Mouse (Mus musculus) intestine, embryonic 14.5 days (tissue): ENCODE data around the gene Ttll13. TPM values are rescaled to one million over a fixed set of nuclear protein-coding genes. Genes with fewer than 3 reads are reported as not detected.

Source experiments
- ATAC-seq: fragments of 200-750 bp; cut with Nextera tagmentation; replicated peaks from 2 replicates; pipeline ENCODE4 v1.8.0; 2017; ENCODE audit warnings: low read depth, moderate number of reproducible peaks, moderate TSS enrichment, moderate library complexity; ENCODE audit not compliant: low FRiP score, low TSS enrichment
- DNase-seq: peaks from one replicate; pipeline ENCODE4 v3.0.0-alpha.2; 2018; ENCODE audit warnings: low spot score
- H3K27ac ChIP-seq: fragments of 300-500 bp; sonication (generic); 2 replicates; pipeline ENCODE4 v1.5.1; 2014; ENCODE audit warnings: low read depth, mild to moderate bottlenecking, control low read depth
- H3K27me3 ChIP-seq: fragments of 300-500 bp; sonication (generic); replicated peaks from 2 replicates; pipeline ENCODE4 v1.6.1; 2014; ENCODE audit warnings: low read length, control low read depth; ENCODE audit not compliant: control insufficient read depth, insufficient read depth
- H3K36me3 ChIP-seq: fragments of 300-500 bp; sonication (generic); 2 replicates; pipeline ENCODE4 v1.6.1; 2014; ENCODE audit warnings: low read length, control low read depth; ENCODE audit not compliant: control insufficient read depth, insufficient read depth
- H3K4me1 ChIP-seq: fragments of 300-500 bp; sonication (generic); replicated peaks from 2 replicates; pipeline ENCODE4 v1.6.1; 2014; ENCODE audit warnings: low read length, control low read depth, mixed read lengths; ENCODE audit not compliant: control insufficient read depth, insufficient read depth
- H3K4me2 ChIP-seq: fragments of 300-500 bp; sonication (generic); 2 replicates; pipeline ENCODE4 v1.6.1; 2014; ENCODE audit warnings: low read length
- H3K4me3 ChIP-seq: fragments of 300-500 bp; sonication (generic); 2 replicates; pipeline ENCODE4 v1.5.1; 2014; ENCODE audit warnings: low read depth, low read length, control low read depth, mixed read lengths
- H3K9ac ChIP-seq: fragments of 300-500 bp; sonication (generic); 2 replicates; pipeline ENCODE4 v1.6.1; 2014; ENCODE audit warnings: mild to moderate bottlenecking, low read length
- H3K9me3 ChIP-seq: fragments of 300-500 bp; sonication (generic); 2 replicates; pipeline ENCODE4 v1.6.1; 2016; ENCODE audit warnings: low read length, control low read depth; ENCODE audit not compliant: control insufficient read depth
- WGBS: fragments of 180-500 bp; shearing (Covaris S2); extraction: QIAGEN DNeasy Blood & Tissue Kit; methylation state at CpG from one replicate; pipeline ENCODE4 v1.1.7; 2014; 5-methylcytosine and 5-hydroxymethylcytosine counted together
- polyA plus RNA-seq: library from polyadenylated mRNA; unstranded; fragments of >200 nt; fragmentation: Nextera tagmentation; extraction: Ambion mirVana; gene quantifications from 2 replicates; pipeline ENCODE4 v1.2.1, GENCODE M21; 2014

Gene Ttll13
- polyA plus RNA-seq, 1 experiment from 2014 or later = 0.66 TPM

DNA sequence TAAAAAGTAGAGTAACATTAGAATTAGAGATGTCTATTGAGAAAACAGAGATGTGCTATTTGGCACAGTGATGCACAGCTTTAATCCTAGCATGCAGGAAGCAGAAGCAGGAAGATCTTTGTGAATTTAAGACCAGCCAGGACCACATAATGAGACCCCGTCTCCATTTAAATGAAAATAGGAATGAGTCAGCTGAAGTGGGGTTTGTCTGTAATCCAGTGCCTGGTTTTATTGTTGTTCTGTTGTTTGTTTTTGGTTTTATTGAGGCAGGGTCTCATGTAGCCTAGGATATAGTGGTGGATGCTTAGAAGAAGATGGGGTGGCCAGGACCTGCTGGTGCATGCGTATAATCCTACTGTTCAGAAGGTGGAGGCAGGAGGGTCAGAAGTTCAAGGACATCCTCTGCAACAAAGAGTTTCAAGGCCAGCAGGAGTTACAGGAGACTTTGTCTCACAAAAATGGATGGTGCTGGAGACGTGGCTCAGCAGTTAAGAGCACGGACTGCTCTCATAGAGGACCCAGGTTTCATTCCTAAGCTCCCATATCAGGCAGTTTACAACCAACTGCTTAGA, 24.9 kb upstream of the Ttll13 start:
- Histone ChIP-seq H3K4me2 (no peak overlapping the region), H3K4me3 (no peak overlapping the region), H3K27ac (no peak overlapping the region), H3K9ac (no peak overlapping the region), H3K9me3 (no peaks in the 10 kb centered on the region), H3K4me1 (no peaks in the 10 kb centered on the region), H3K27me3 (no peaks in the 10 kb centered on the region), H3K36me3 (peaks cover 82% of the 10 kb centered on the region)
- WGBS = 79% methylated on average over 4 of the region's 4 CpGs
- DNase-seq (no peak), ATAC-seq (no peak)

DNA sequence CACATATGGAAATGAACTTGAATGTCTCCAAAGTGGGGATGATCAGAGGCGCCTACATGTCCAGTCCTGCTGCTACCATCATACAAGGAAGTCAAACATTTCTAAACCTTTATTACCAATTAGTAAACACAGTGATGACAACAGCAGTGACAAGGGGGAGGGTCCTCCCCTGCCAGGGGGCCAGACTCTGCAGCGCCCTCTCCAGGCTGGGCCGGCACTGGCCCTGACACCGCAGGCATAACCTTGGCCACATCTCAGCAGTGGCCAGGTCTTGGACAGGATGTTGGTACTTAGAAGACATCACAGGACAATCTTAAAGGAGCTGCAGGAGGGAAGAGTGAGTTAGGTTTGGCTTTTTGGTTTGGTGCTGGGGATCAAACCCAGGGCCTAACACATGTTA, 19.1 kb upstream of the Ttll13 start:
- DNase-seq = no peak
- Histone ChIP-seq H3K9ac (no peak overlapping the region), H3K4me1 (peaks cover 7% of the 10 kb centered on the region; the same call in 1 of the 2 replicates), H3K4me3 (no peak overlapping the region), H3K36me3 (peaks cover 51% of the 10 kb centered on the region), H3K27me3 (no peaks in the 10 kb centered on the region), H3K27ac (no peak overlapping the region), H3K4me2 (no peak overlapping the region), H3K9me3 (no peaks in the 10 kb centered on the region)
- no peak for ATAC-seq
- 95% methylated on average over 4 of the region's 4 CpGs for WGBS

DNA sequence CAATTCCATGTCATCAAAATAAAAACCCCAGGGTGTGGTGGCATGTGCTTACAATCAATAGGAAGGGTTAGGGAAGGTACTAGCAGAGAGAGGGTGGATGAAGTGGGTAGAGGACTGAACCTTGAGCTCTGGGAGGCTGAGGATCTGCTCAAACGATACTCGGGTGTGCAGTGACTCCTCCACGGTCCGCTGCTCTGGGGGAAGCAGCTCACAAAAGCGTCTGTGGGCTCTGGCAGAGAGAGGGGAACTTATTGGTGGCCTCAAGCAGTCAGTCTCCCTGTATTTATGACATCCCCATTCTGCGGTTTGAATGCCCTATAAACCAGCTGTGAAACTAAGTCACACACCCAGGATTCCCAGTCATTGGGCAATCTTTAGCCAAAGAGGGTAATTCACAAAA, 16.0 kb upstream of the Ttll13 start:
- H3K36me3 ChIP-seq = peaks cover 27% of the 10 kb centered on the region
- WGBS = 71% methylated on average over 6 of the region's 6 CpGs
- H3K4me3 ChIP-seq = no peak overlapping the region
- H3K9ac ChIP-seq = no peak overlapping the region
- no peak overlapping the region for H3K27ac ChIP-seq
- peaks cover 12% of the 10 kb centered on the region; the same call in 1 of the 2 replicates for H3K4me1 ChIP-seq
- H3K9me3 ChIP-seq = no peaks in the 10 kb centered on the region
- no peak overlapping the region for H3K4me2 ChIP-seq
- ATAC-seq (no peak), DNase-seq (no peak)
- no peaks in the 10 kb centered on the region for H3K27me3 ChIP-seq

DNA sequence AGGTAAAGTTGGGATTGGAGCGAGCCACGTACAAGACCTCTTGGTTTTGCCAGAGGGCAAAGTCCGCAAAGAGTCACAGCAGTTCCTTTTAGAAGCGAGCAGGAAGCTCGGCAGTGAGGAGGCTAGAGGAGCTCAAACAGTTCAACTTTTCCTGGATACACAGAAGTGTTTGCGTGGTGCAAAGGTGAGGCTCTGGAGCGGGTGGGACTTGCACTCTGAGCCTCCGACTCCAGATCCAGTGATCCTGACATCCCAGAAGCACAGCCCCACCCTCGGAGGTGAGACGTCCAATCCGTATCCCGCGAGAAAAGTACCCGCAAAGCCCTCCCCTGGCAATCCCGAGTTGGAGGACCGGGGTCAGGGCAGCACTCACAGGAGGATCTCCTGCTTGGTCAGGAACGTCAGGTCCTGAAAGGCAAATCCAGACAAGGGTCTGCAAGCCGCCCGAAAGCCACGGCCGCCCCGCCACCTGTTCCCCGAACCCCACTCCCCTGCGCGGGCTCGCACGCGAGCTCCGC, 14.1 kb upstream of the Ttll13 start:
- no peaks in the 10 kb centered on the region for H3K9me3 ChIP-seq
- H3K4me3 ChIP-seq = peak overlapping the region; percentile 66
- DNase-seq = no peak
- peaks cover 11% of the 10 kb centered on the region for H3K36me3 ChIP-seq
- peaks cover 12% of the 10 kb centered on the region; the same call in 1 of the 2 replicates for H3K4me1 ChIP-seq
- peak overlapping the region; percentile 85 for H3K4me2 ChIP-seq
- H3K27me3 ChIP-seq = no peaks in the 10 kb centered on the region
- peak overlapping the region; percentile 61 for H3K27ac ChIP-seq
- ATAC-seq = peak; percentile 54
- WGBS = under 1% methylated on average over 29 of the region's 29 CpGs
- H3K9ac ChIP-seq = peak overlapping the region; percentile 49

DNA sequence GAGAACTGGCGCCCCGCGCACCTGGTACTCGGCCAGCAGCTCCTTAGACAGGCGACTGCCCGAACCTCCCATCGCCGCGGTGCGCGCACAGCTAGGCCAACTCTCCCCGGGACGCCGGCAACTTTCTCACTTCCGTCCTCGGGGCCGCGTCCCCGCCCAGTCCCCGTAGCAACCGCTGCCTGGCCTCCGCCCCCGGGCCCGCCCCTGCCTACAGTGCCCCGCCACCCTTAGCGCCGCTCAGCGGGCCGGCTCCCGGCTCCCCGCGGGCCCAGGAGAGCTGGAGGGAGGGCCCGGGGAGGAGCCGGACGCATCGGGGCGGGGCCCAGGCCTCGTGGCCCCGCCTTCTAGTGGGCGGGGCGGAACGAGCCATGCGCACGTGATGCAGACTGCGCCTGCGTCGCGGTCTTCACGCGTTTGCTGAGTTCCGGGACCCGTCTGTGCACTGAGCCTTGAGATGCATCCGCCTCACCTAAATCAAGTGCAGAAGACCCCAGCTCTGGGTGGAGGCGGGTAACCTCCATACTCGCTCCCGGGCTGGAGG, 13.6 kb upstream of the Ttll13 start, which contains the start of the genes Cib1 and Gdpgp1:
Gene Cib1 (minus strand): TSS at position 325 of the 541 bp plus-strand sequence.
Gene Gdpgp1 (plus strand): TSS at position 377 of the 541 bp plus-strand sequence.
- H3K27ac ChIP-seq = peak within 1 kb of the TSS; percentile 61
- H3K4me1 ChIP-seq = peaks cover 12% of the 10 kb centered on the region; the same call in 1 of the 2 replicates
- H3K4me3 ChIP-seq = peak within 1 kb of the TSS; percentile 66
- ATAC-seq (peak; percentile 98), DNase-seq (peak; percentile 98)
- whole genome bisulfite sequencing = under 1% methylated on average over 47 of the region's 56 CpGs
- no peaks in the 10 kb centered on the region for H3K27me3 ChIP-seq
- peak within 1 kb of the TSS; percentile 85 for H3K4me2 ChIP-seq
- peak within 1 kb of the TSS; percentile 61 for H3K9ac ChIP-seq
- no peaks in the 10 kb centered on the region for H3K9me3 ChIP-seq
- peaks cover 6% of the 10 kb centered on the region for H3K36me3 ChIP-seq

DNA sequence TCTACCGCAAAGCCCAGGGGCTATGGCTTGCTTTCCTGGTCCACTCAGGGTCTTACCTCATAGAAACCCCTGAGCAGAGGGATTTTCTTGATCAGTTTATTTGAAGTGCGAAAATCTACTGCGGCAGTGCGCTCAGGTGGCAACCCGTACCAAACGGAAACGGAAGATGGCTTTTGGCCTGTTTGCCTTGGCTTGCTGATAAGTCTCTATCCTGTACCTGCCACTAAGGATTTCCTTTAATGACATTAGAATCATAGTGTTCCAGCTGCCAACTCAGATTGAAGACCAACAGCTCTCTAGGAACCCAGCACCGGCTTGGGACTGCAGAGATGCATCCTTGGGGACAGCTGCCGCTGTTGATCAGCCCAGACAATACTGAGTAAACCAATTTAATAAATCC, 12.4 kb upstream of the Ttll13 start:
- Histone ChIP-seq H3K4me1 (peaks cover 12% of the 10 kb centered on the region; the same call in 1 of the 2 replicates), H3K27ac (no peak overlapping the region), H3K4me2 (peak overlapping the region; percentile 85), H3K4me3 (peak overlapping the region; percentile 8; the same call in 1 of the 2 replicates), H3K9me3 (no peaks in the 10 kb centered on the region), H3K27me3 (no peaks in the 10 kb centered on the region), H3K36me3 (peaks cover 6% of the 10 kb centered on the region), H3K9ac (0 out of 2 replicates have a peak overlapping the region, but pooled peaks have one; percentile 10)
- ATAC-seq = no peak
- no peak for DNase-seq
- WGBS = 69% methylated on average over 9 of the region's 9 CpGs

DNA sequence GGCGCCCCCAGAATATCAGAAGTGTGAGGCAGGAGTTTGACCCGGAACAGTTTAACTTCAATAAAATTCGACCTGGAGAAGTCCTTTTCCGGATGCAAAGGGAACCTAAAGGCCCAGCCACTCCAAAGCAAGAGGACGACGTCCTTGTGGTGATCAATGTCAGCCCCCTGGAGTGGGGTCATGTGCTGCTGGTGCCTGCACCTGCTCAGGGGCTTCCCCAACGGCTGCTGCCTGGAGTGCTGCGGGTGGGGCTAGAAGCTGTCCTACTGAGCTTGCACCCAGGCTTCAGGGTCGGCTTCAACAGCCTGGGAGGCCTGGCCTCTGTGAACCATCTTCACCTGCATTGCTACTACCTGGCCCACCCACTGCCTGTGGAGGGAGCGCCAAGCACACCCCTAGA, 7.6 kb upstream of the Ttll13 start:
- H3K36me3 ChIP-seq = peaks cover 13% of the 10 kb centered on the region
- no peak overlapping the region for H3K4me2 ChIP-seq
- H3K27me3 ChIP-seq = no peaks in the 10 kb centered on the region
- peaks cover 7% of the 10 kb centered on the region; the same call in 1 of the 2 replicates for H3K4me1 ChIP-seq
- 91% methylated on average over 10 of the region's 10 CpGs for WGBS
- H3K27ac ChIP-seq = no peak overlapping the region
- no peak for ATAC-seq
- no peak overlapping the region for H3K9ac ChIP-seq
- no peaks in the 10 kb centered on the region for H3K9me3 ChIP-seq
- DNase-seq = no peak
- H3K4me3 ChIP-seq = no peak overlapping the region

DNA sequence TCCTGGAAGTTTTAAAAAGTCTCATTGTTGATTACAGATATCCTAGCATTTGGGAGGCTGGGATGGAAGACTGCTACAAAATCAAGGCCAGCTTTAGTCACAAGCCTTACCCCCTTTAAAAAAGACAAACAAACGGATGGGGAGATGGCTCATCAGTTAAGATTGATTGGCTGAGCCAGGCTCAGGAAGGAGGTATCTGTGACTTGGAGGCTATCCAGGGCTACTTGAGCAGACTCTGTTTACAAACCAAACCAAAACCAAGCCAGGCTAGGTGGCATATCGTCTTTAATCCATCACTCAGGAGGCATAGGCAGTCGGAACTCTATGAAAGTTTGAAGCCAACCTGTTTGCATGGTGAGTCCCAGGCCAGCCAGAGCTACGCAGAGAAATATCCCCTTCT, 4.5 kb upstream of the Ttll13 start:
- Histone ChIP-seq H3K9ac (no peak overlapping the region), H3K4me2 (no peak overlapping the region), H3K4me1 (0 out of 2 replicates have a peak, but pooled peaks cover 3% of the 10 kb centered on the region), H3K9me3 (no peaks in the 10 kb centered on the region), H3K36me3 (peaks cover 13% of the 10 kb centered on the region), H3K27me3 (no peaks in the 10 kb centered on the region), H3K4me3 (no peak overlapping the region), H3K27ac (0 out of 2 replicates have a peak overlapping the region, but pooled peaks have one; percentile 4)
- 59% methylated on average over 4 of the region's 4 CpGs for WGBS
- DNase-seq (no peak), ATAC-seq (no peak)
